Mouse (Mus musculus): ENCODE results near the gene Arsa. TPM values are rescaled to one million over a fixed set of nuclear protein-coding genes. Genes with fewer than 3 reads are reported as not detected.

Gene Arsa
- polyA plus RNA-seq, 1 experiment from 2014 or later = 14.1 TPM

- peaks cover 69% of the 10 kb centered on the region for H3K27me3 ChIP-seq (ENCODE audit: control insufficient read depth, insufficient read depth, low read length)
- WGBS = 33% methylated on average over 4 of the region's 6 CpGs
- H3K36me3 ChIP-seq (ENCODE audit: control insufficient read depth, insufficient read depth, low read length) = no peaks in the 10 kb centered on the region
- peaks cover 6 to 9% of the 10 kb centered on the region in 2 experiments; a peak in 3 of 4 replicates for H3K4me1 ChIP-seq (ENCODE audit: control insufficient read depth in 2 of 2, insufficient read depth in 2 of 2, low read length in 2 of 2)
- H3K9ac ChIP-seq (ENCODE audit: low read length) = no peak overlapping the region
- H3K9me3 ChIP-seq (ENCODE audit: control insufficient read depth, low read length) = no peaks in the 10 kb centered on the region
- no peak overlapping the region for H3K27ac ChIP-seq (replicated peaks in 1 of 2; ENCODE audit: control insufficient read depth in 1 of 2, insufficient read depth in 1 of 2, low read depth in 2 of 2, low read length in 2 of 2)
- no peak overlapping the region for H3K4me3 ChIP-seq (ENCODE audit: control insufficient read depth in 1 of 2, insufficient read depth in 1 of 2, low read depth in 1 of 2, low read length in 2 of 2)
- H3K4me2 ChIP-seq (ENCODE audit: low read length) = no peak overlapping the region
- ATAC-seq (ENCODE audit: insufficient number of reproducible peaks, insufficient read depth, low FRiP score, low read depth) = no peak
These were observed 22.4 kb downstream of the Arsa start for GRCm38 (mm10) chr15:89454857-89455256.

- Histone ChIP-seq H3K4me1 (ENCODE audit: control insufficient read depth in 2 of 2, insufficient read depth in 2 of 2, low read length in 2 of 2) (peaks cover 6 to 9% of the 10 kb centered on the region in 2 experiments; a peak in 3 of 4 replicates), H3K36me3 (ENCODE audit: control insufficient read depth, insufficient read depth, low read length) (no peaks in the 10 kb centered on the region), H3K9me3 (ENCODE audit: control insufficient read depth, low read length) (no peaks in the 10 kb centered on the region), H3K9ac (ENCODE audit: low read length) (no peak within 1 kb of the TSS), H3K27ac (replicated peaks in 1 of 2; ENCODE audit: control insufficient read depth in 1 of 2, insufficient read depth in 1 of 2, low read depth in 2 of 2, low read length in 2 of 2) (no peak within 1 kb of the TSS), H3K27me3 (ENCODE audit: control insufficient read depth, insufficient read depth, low read length) (peaks cover 68% of the 10 kb centered on the region), H3K4me2 (ENCODE audit: low read length) (peak within 1 kb of the TSS; percentile 75), H3K4me3 (ENCODE audit: control insufficient read depth in 1 of 2, insufficient read depth in 1 of 2, low read depth in 1 of 2, low read length in 2 of 2) (peak within 1 kb of the TSS; percentile 32 to 41)
- ATAC-seq (ENCODE audit: insufficient number of reproducible peaks, insufficient read depth, low FRiP score, low read depth) = no peak
- WGBS = under 1% methylated on average over 53 of the region's 53 CpGs
These were observed 23.3 kb downstream of the Arsa start, which contains the start of gene Mapk8ip2 for GRCm38 (mm10) chr15:89453865-89454478. Gene Mapk8ip2 (plus strand): TSS chr15:89453913.

- no peak overlapping the region for H3K9ac ChIP-seq (ENCODE audit: low read length)
- peak overlapping the region; percentile 32 to 41; a peak in 3 of 4 replicates for H3K4me3 ChIP-seq (ENCODE audit: control insufficient read depth in 1 of 2, insufficient read depth in 1 of 2, low read depth in 1 of 2, low read length in 2 of 2)
- peaks cover 6 to 9% of the 10 kb centered on the region in 2 experiments; a peak in 3 of 4 replicates for H3K4me1 ChIP-seq (ENCODE audit: control insufficient read depth in 2 of 2, insufficient read depth in 2 of 2, low read length in 2 of 2)
- WGBS = 3% methylated on average over 18 of the region's 24 CpGs
- no peaks in the 10 kb centered on the region for H3K36me3 ChIP-seq (ENCODE audit: control insufficient read depth, insufficient read depth, low read length)
- ATAC-seq (ENCODE audit: insufficient number of reproducible peaks, insufficient read depth, low FRiP score, low read depth) = no peak
- no peaks in the 10 kb centered on the region for H3K9me3 ChIP-seq (ENCODE audit: control insufficient read depth, low read length)
- H3K27ac ChIP-seq (replicated peaks in 1 of 2; ENCODE audit: control insufficient read depth in 1 of 2, insufficient read depth in 1 of 2, low read depth in 2 of 2, low read length in 2 of 2) = no peak overlapping the region
- peaks cover 61% of the 10 kb centered on the region for H3K27me3 ChIP-seq (ENCODE audit: control insufficient read depth, insufficient read depth, low read length)
- H3K4me2 ChIP-seq (ENCODE audit: low read length) = peak overlapping the region; percentile 75
These were observed 24.0 kb downstream of the Arsa start for GRCm38 (mm10) chr15:89452906-89453864.

- no peaks in the 10 kb centered on the region for H3K9me3 ChIP-seq (ENCODE audit: control insufficient read depth, low read length)
- H3K27me3 ChIP-seq (ENCODE audit: control insufficient read depth, insufficient read depth, low read length) = no peaks in the 10 kb centered on the region
- H3K4me1 ChIP-seq (ENCODE audit: control insufficient read depth in 2 of 2, insufficient read depth in 2 of 2, low read length in 2 of 2) = no peaks in the 10 kb centered on the region
- H3K27ac ChIP-seq (replicated peaks in 1 of 2; ENCODE audit: control insufficient read depth in 1 of 2, insufficient read depth in 1 of 2, low read depth in 2 of 2, low read length in 2 of 2) = no peak overlapping the region
- no peak overlapping the region for H3K4me2 ChIP-seq (ENCODE audit: low read length)
- H3K9ac ChIP-seq (ENCODE audit: low read length) = no peak overlapping the region
- no peak overlapping the region for H3K4me3 ChIP-seq (ENCODE audit: control insufficient read depth in 1 of 2, insufficient read depth in 1 of 2, low read depth in 1 of 2, low read length in 2 of 2)
- 32% methylated on average over 8 of the region's 8 CpGs for WGBS
- H3K36me3 ChIP-seq (ENCODE audit: control insufficient read depth, insufficient read depth, low read length) = no peaks in the 10 kb centered on the region
- ATAC-seq (ENCODE audit: insufficient number of reproducible peaks, insufficient read depth, low FRiP score, low read depth) = no peak
These were observed 34.6 kb downstream of the Arsa start for GRCm38 (mm10) chr15:89442486-89443070.

GRCm38 (mm10) chr15:89435878-89436277, 41.3 kb downstream of the Arsa start:
- Histone ChIP-seq H3K4me2 (ENCODE audit: low read length) (no peak overlapping the region), H3K27me3 (ENCODE audit: control insufficient read depth, insufficient read depth, low read length) (no peaks in the 10 kb centered on the region), H3K36me3 (ENCODE audit: control insufficient read depth, insufficient read depth, low read length) (peaks cover 5% of the 10 kb centered on the region; the same call in 1 of the 2 replicates), H3K4me3 (ENCODE audit: control insufficient read depth in 1 of 2, insufficient read depth in 1 of 2, low read depth in 1 of 2, low read length in 2 of 2) (no peak overlapping the region), H3K9ac (ENCODE audit: low read length) (no peak overlapping the region), H3K4me1 (ENCODE audit: control insufficient read depth in 2 of 2, insufficient read depth in 2 of 2, low read length in 2 of 2) (peaks cover 0 to 1% of the 10 kb centered on the region in 2 experiments; a peak in 1 of 4 replicates), H3K9me3 (ENCODE audit: control insufficient read depth, low read length) (no peaks in the 10 kb centered on the region), H3K27ac (replicated peaks in 1 of 2; ENCODE audit: control insufficient read depth in 1 of 2, insufficient read depth in 1 of 2, low read depth in 2 of 2, low read length in 2 of 2) (no peak overlapping the region)
- no peak for ATAC-seq (ENCODE audit: insufficient number of reproducible peaks, insufficient read depth, low FRiP score, low read depth)
- WGBS = 79% methylated on average over 5 of the region's 5 CpGs

- WGBS = 56% methylated on average over 3 of the region's 3 CpGs
- H3K4me3 ChIP-seq (ENCODE audit: control insufficient read depth in 1 of 2, insufficient read depth in 1 of 2, low read depth in 1 of 2, low read length in 2 of 2) = no peak overlapping the region
- no peaks in the 10 kb centered on the region for H3K27me3 ChIP-seq (ENCODE audit: control insufficient read depth, insufficient read depth, low read length)
- ATAC-seq (ENCODE audit: insufficient number of reproducible peaks, insufficient read depth, low FRiP score, low read depth) = no peak
- no peak overlapping the region for H3K9ac ChIP-seq (ENCODE audit: low read length)
- H3K9me3 ChIP-seq (ENCODE audit: control insufficient read depth, low read length) = no peaks in the 10 kb centered on the region
- H3K36me3 ChIP-seq (ENCODE audit: control insufficient read depth, insufficient read depth, low read length) = peaks cover 5% of the 10 kb centered on the region; the same call in 1 of the 2 replicates
- no peak overlapping the region for H3K4me2 ChIP-seq (ENCODE audit: low read length)
- H3K27ac ChIP-seq (replicated peaks in 1 of 2; ENCODE audit: control insufficient read depth in 1 of 2, insufficient read depth in 1 of 2, low read depth in 2 of 2, low read length in 2 of 2) = no peak overlapping the region
- H3K4me1 ChIP-seq (ENCODE audit: control insufficient read depth in 2 of 2, insufficient read depth in 2 of 2, low read length in 2 of 2) = peaks cover 0 to 3% of the 10 kb centered on the region in 2 experiments; a peak in 1 of 4 replicates
These were observed 43.1 kb downstream of the Arsa start for GRCm38 (mm10) chr15:89434136-89434535.

- H3K9me3 ChIP-seq (ENCODE audit: control insufficient read depth, low read length) = no peaks in the 10 kb centered on the region
- H3K27me3 ChIP-seq (ENCODE audit: control insufficient read depth, insufficient read depth, low read length) = no peaks in the 10 kb centered on the region
- no peak for ATAC-seq (ENCODE audit: insufficient number of reproducible peaks, insufficient read depth, low FRiP score, low read depth)
- WGBS = 82% methylated on average over 4 of the region's 4 CpGs
- peaks cover 6 to 13% of the 10 kb centered on the region in 2 experiments for H3K4me1 ChIP-seq (ENCODE audit: control insufficient read depth in 2 of 2, insufficient read depth in 2 of 2, low read length in 2 of 2)
- H3K27ac ChIP-seq (replicated peaks in 1 of 2; ENCODE audit: control insufficient read depth in 1 of 2, insufficient read depth in 1 of 2, low read depth in 2 of 2, low read length in 2 of 2) = no peak overlapping the region
- H3K4me2 ChIP-seq (ENCODE audit: low read length) = no peak overlapping the region
- no peak overlapping the region for H3K4me3 ChIP-seq (ENCODE audit: control insufficient read depth in 1 of 2, insufficient read depth in 1 of 2, low read depth in 1 of 2, low read length in 2 of 2)
- H3K36me3 ChIP-seq (ENCODE audit: control insufficient read depth, insufficient read depth, low read length) = peaks cover 8% of the 10 kb centered on the region
- no peak overlapping the region for H3K9ac ChIP-seq (ENCODE audit: low read length)
These were observed 44.3 kb downstream of the Arsa start for GRCm38 (mm10) chr15:89432946-89433345.
